Mouse (Mus musculus): Measurements from ENCODE around the gene Slx1b. TPM values are rescaled to one million over a fixed set of nuclear protein-coding genes. Genes with fewer than 3 reads are reported as not detected.

The Slx1b gene
- polyA plus RNA-seq, 1 experiment from 2014 or later: 14.7 TPM

- 91% methylated on average over 5 of the region's 5 CpGs for WGBS
These were observed 23.3 kb upstream of the Slx1b start for GRCm38 (mm10) chr7:126718787-126719337.

GRCm38 (mm10) chr7:126717566-126717965, 22.0 kb upstream of the Slx1b start:
- Histone ChIP-seq H3K27ac (no peak overlapping the region), H3K9me3 (0 out of 2 replicates have a peak, but pooled peaks cover 3% of the 10 kb centered on the region), H3K36me3 (no peaks in the 10 kb centered on the region), H3K4me3 (replicated peaks) (no peak overlapping the region), H3K9ac (replicated peaks) (no peak overlapping the region), H3K4me2 (no peak overlapping the region), H3K27me3 (no peaks in the 10 kb centered on the region), H3K4me1 (replicated peaks) (no peaks in the 10 kb centered on the region)
- WGBS: 89% methylated on average over 3 of the region's 3 CpGs
- no peak for ATAC-seq (ENCODE audit: insufficient number of reproducible peaks, insufficient read depth, low FRiP score, low TSS enrichment, low read depth)

More at GRCm38 (mm10) chr7:126718787-126719337, 23.3 kb upstream of the Slx1b start:
- Histone ChIP-seq H3K27ac (no peak overlapping the region), H3K36me3 (no peaks in the 10 kb centered on the region), H3K9me3 (0 out of 2 replicates have a peak, but pooled peaks cover 3% of the 10 kb centered on the region), H3K27me3 (no peaks in the 10 kb centered on the region), H3K4me3 (replicated peaks) (no peak overlapping the region), H3K4me1 (replicated peaks) (no peaks in the 10 kb centered on the region), H3K9ac (replicated peaks) (no peak overlapping the region), H3K4me2 (no peak overlapping the region)
- no peak for ATAC-seq (ENCODE audit: insufficient number of reproducible peaks, insufficient read depth, low FRiP score, low TSS enrichment, low read depth)

DNA sequence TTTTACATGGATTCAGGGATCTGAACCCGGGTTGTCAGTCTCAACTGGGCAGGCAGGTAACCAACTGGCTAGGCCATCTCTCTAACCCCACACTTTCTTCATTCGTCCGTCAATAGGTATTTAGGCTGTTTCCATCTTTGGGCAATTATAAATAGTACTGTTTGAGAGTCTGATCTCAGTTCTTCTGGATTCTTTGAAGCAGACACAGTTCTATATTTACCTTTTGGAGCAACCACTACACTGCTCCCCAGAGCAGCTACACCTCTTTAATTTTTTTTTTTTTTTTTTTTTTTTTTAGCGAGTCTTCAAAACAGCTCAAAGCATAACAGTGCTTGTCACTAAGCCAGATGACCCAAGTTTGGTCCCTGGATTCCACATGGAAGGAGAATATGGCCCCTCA, 20.1 kb upstream of the Slx1b start:
- 87% methylated on average over 4 of the region's 4 CpGs for WGBS
- Histone ChIP-seq H3K4me3 (replicated peaks) (no peak overlapping the region), H3K27ac (no peak overlapping the region), H3K27me3 (0 out of 2 replicates have a peak, but pooled peaks cover 4% of the 10 kb centered on the region), H3K4me2 (no peak overlapping the region), H3K9ac (replicated peaks) (no peak overlapping the region), H3K9me3 (0 out of 2 replicates have a peak, but pooled peaks cover 3% of the 10 kb centered on the region), H3K4me1 (replicated peaks) (no peaks in the 10 kb centered on the region), H3K36me3 (no peaks in the 10 kb centered on the region)
- ATAC-seq (ENCODE audit: insufficient number of reproducible peaks, insufficient read depth, low FRiP score, low TSS enrichment, low read depth): no peak

GRCm38 (mm10) chr7:126711910-126712309, 16.3 kb upstream of the Slx1b start:
- Histone ChIP-seq H3K4me3 (replicated peaks) (no peak overlapping the region), H3K27me3 (0 out of 2 replicates have a peak, but pooled peaks cover 4% of the 10 kb centered on the region), H3K9ac (replicated peaks) (no peak overlapping the region), H3K9me3 (0 out of 2 replicates have a peak, but pooled peaks cover 4% of the 10 kb centered on the region), H3K4me1 (replicated peaks) (no peaks in the 10 kb centered on the region), H3K27ac (no peak overlapping the region), H3K4me2 (no peak overlapping the region), H3K36me3 (no peaks in the 10 kb centered on the region)
- 77% methylated on average over 3 of the region's 3 CpGs for WGBS
- no peak for ATAC-seq (ENCODE audit: insufficient number of reproducible peaks, insufficient read depth, low FRiP score, low TSS enrichment, low read depth)

DNA sequence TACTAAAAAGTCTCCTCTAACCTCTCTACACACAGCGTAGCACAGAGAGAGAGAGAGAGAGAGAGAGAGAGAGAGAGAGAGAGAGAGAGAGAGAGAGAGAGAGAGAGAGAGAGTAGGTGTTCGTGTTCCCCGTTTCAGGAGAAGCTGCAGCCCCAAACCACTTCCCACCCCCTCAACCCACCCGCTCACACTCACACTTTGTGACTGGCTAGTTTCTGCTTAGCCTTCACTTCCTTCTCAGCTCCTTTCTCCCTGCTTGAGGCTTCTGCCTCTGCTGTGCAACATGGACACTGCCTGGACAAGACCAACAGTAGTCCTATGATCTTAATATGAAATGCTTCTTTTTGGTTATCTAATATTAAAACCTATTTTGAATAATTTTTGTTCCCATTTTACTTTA, 14.7 kb upstream of the Slx1b start:
- H3K4me1 ChIP-seq (replicated peaks): peaks cover under 1% of the 10 kb centered on the region; the same call in 1 of the 2 replicates
- H3K9ac ChIP-seq (replicated peaks): no peak overlapping the region
- H3K27me3 ChIP-seq: peaks cover 14% of the 10 kb centered on the region
- 0 out of 2 replicates have a peak, but pooled peaks cover 4% of the 10 kb centered on the region for H3K9me3 ChIP-seq
- WGBS: 68% methylated on average over 4 of the region's 4 CpGs
- H3K4me3 ChIP-seq (replicated peaks): no peak overlapping the region
- H3K27ac ChIP-seq: no peak overlapping the region
- H3K4me2 ChIP-seq: no peak overlapping the region
- ATAC-seq (ENCODE audit: insufficient number of reproducible peaks, insufficient read depth, low FRiP score, low TSS enrichment, low read depth): no peak
- no peaks in the 10 kb centered on the region for H3K36me3 ChIP-seq

DNA sequence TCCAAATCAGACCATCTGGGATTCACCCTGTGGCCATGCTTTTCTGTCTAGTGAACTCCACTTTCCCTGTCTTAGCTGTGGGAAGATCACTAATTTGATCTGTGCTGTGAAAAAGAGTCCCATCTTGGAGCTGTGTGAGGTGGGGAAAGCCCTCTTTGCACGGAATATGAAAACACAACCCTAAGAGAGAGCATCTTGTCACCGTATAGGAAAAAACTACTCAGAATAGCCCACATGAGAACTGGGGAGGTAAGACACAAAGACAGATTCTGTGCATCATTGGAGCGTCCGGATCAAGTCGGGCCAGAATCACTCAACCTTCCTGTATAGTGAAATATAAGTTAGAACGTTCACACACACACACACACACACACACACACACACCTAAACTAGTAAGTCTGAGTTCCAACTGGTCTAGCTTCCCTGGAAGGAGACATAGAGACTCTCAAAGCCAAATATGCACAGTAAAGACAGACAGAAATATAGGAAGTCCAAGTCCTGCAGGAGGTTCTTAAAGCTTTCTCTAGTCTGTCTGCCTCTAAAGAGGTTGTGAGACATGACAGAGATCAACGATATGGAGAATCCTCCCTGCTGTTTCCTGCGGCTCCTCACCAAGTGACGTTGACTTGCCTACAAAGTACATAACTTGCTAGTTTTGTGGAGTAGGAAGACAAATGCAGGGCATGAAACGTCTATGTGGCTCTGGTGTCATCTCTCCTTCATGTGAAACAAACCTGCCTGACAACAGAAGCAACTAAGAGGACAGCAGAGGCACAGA, 12.8 kb upstream of the Slx1b start:
- 0 out of 2 replicates have a peak, but pooled peaks cover 4% of the 10 kb centered on the region for H3K9me3 ChIP-seq
- ATAC-seq (ENCODE audit: insufficient number of reproducible peaks, insufficient read depth, low FRiP score, low TSS enrichment, low read depth): no peak
- peaks cover 32% of the 10 kb centered on the region for H3K27me3 ChIP-seq
- H3K27ac ChIP-seq: no peak overlapping the region
- 81% methylated on average over 10 of the region's 10 CpGs for WGBS
- peaks cover 16% of the 10 kb centered on the region for H3K4me1 ChIP-seq (replicated peaks)
- no peak overlapping the region for H3K9ac ChIP-seq (replicated peaks)
- no peaks in the 10 kb centered on the region for H3K36me3 ChIP-seq
- no peak overlapping the region for H3K4me3 ChIP-seq (replicated peaks)
- H3K4me2 ChIP-seq: no peak overlapping the region

- ATAC-seq (ENCODE audit: insufficient number of reproducible peaks, insufficient read depth, low FRiP score, low TSS enrichment, low read depth): no peak
- H3K4me1 ChIP-seq (replicated peaks): peaks cover 18% of the 10 kb centered on the region
- 89% methylated on average over 19 of the region's 19 CpGs for WGBS
- H3K36me3 ChIP-seq: no peaks in the 10 kb centered on the region
- no peak within 1 kb of the TSS for H3K9ac ChIP-seq (replicated peaks)
- H3K4me2 ChIP-seq: no peak within 1 kb of the TSS
- 0 out of 2 replicates have a peak, but pooled peaks cover 4% of the 10 kb centered on the region for H3K9me3 ChIP-seq
- no peak within 1 kb of the TSS for H3K4me3 ChIP-seq (replicated peaks)
- H3K27ac ChIP-seq: no peak within 1 kb of the TSS
- H3K27me3 ChIP-seq: peaks cover 40% of the 10 kb centered on the region
These were observed 12.0 kb upstream of the Slx1b start, which contains the start of gene Coro1a for GRCm38 (mm10) chr7:126707442-126708174. Gene Coro1a, minus strand, starts transcription at chr7:126707787.

DNA sequence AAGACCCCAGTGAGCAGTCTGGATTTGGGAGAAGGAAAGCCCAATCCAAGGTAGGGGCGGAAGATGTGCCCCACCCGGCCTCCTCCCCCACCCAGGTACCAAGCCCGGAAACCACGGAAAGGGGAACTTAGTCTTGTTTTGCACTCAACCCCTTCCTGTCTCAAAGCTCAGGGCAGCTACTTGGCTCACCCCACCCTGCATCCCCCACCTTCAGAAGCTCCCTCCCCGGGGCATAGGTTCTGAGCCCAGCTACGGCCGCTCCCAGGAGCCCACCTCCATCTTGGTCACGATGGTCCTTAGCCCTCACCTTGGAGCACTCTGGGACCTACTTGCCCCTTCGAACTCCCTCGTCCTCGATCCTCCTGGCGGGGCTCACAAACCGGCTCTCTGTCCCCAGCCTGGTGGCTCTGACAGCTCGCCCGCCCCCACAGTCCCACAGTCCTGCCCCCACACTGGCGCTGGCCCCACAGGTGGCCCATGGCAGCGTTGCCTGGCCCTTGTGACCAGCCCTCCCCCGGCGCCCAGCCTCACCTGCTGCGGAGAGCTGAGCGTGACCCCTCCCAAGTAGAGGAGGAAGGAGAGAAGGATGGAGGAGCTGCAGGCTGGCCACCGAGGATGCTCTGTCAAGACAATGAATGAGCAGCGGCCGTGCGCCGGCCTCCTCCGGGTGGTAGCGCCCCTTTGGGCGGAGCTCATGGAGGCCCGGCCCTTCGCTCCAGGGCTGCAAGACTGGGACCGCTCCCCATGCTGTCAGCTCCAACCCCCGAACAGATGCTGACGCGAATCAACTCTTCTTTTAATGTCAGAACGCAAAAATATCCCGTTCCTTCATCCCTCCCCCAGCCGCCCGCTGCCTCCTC, 8.8 kb upstream of the Slx1b start:
- 1% methylated on average over 39 of the region's 39 CpGs for WGBS
- peak overlapping the region; percentile 99 for H3K4me2 ChIP-seq
- H3K27me3 ChIP-seq: peaks cover 37% of the 10 kb centered on the region
- H3K4me3 ChIP-seq (replicated peaks): peak overlapping the region; percentile 60
- no peak overlapping the region for H3K27ac ChIP-seq
- peak overlapping the region; percentile 65 for H3K9ac ChIP-seq (replicated peaks)
- 0 out of 2 replicates have a peak, but pooled peaks have one; percentile 56 for ATAC-seq (ENCODE audit: insufficient number of reproducible peaks, insufficient read depth, low FRiP score, low TSS enrichment, low read depth)
- H3K36me3 ChIP-seq: peaks cover 2% of the 10 kb centered on the region; the same call in 1 of the 2 replicates
- H3K4me1 ChIP-seq (replicated peaks): peaks cover 25% of the 10 kb centered on the region
- 0 out of 2 replicates have a peak, but pooled peaks cover 4% of the 10 kb centered on the region for H3K9me3 ChIP-seq

DNA sequence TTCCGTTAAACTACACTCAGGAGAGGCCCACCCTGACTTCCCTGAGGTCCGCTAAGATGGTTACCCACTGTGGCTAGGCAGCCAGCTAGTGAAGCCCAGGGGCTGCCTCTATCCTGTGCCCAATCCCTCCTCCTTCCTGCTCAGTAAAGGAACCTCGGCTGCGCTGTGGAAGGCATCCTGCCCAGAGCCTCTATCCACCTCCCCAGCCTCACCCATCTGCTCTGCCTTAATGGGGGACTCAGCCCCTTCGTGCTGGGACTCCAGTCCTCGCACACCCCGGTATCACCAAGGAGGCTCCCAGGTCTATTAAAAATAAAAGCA, 8.1 kb upstream of the Slx1b start:
- no peak for ATAC-seq (ENCODE audit: insufficient number of reproducible peaks, insufficient read depth, low FRiP score, low TSS enrichment, low read depth)
- 0 out of 2 replicates have a peak, but pooled peaks cover under 1% of the 10 kb centered on the region for H3K9me3 ChIP-seq
- H3K4me2 ChIP-seq: peak overlapping the region; percentile 99
- WGBS: 16% methylated on average over 7 of the region's 7 CpGs
- H3K4me1 ChIP-seq (replicated peaks): peaks cover 25% of the 10 kb centered on the region
- peak overlapping the region; percentile 60 for H3K4me3 ChIP-seq (replicated peaks)
- H3K9ac ChIP-seq (replicated peaks): peak overlapping the region; percentile 65; the same call in 1 of the 2 replicates
- H3K27ac ChIP-seq: no peak overlapping the region
- H3K36me3 ChIP-seq: peaks cover 2% of the 10 kb centered on the region; the same call in 1 of the 2 replicates
- H3K27me3 ChIP-seq: peaks cover 37% of the 10 kb centered on the region

Measured in limb, embryonic 12.5 days (tissue).